Mouse (Mus musculus) spleen, adult 2 months (tissue): ENCODE data around the gene Slc5a6.
A peak's percentile ranks its signal among the peaks of the same experiment; 100 is the strongest.

Experiments
- CTCF ChIP-seq: fragments of 200-500 bp; IDR thresholded peaks from 2 replicates; pipeline ENCODE4 v1.5.1; 2011; ENCODE audit warnings: mild to moderate bottlenecking, inconsistent platforms; ENCODE audit not compliant: insufficient read depth, insufficient read length, insufficient replicate concordance; ENCODE audit errors: extremely low read depth
- POLR2A ChIP-seq: fragments of 200-500 bp; IDR thresholded peaks from 2 replicates; pipeline ENCODE4 v1.6.1; 2011; ENCODE audit warnings: low read depth, low read length, inconsistent platforms

DNA sequence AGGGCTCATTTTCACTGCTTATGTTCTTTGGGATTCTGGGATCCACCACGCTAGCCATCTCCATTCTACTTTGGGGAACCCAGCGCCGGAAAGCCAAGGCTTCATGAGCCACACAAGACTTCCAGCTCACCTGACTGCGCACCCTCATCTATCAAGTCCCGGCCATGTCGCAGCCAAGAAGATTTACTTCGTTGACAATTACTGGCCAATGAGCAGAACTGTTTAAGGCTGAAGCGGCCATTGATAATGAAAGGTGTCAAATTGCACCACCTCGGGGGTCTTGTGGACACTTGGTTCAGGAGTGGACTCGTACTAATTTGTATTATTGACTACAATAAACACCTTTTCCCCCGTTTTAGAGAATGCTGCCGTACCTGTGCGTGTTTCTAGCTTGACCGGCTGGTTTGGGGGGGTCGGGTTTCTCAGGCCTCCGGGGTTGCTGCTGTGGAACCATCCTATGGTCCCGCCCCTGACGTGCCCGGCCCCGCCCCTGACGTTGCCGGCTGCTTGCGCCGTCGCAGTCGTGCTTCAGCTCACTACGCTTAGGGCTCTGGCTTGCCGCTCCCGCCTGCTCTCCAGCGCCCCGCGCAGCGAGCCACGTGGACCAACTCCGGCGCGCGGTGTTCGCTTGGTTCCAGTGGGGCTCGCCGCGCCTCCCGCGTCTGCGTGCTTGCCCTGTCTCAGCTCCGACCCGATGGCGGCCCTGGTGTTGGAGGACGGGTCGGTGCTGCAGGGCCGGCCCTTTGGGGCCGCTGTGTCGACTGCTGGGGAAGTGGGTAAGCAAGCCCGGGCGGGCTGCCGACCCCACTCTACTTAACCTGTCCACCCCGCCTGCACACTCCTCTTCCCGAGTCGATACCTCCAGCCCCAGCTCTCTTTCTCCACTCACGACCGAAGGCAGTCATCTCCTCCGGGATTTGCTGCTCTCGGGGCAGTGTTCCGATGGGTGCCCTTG, 5.8 kb upstream of the Slc5a6 start, which contains the start of gene Cad:
- TF ChIP-seq POLR2A = peak; percentile 43
- no peak for TF ChIP-seq CTCF
